Mouse (Mus musculus) embryonic facial prominence, embryonic 13.5 days (tissue): Measurements from ENCODE around the gene Phc2. TPM values are rescaled to one million over a fixed set of nuclear protein-coding genes. Genes with fewer than 3 reads are reported as not detected.

Experiments used
- ATAC-seq: fragments of 200-750 bp; cut with Nextera tagmentation; 2 replicates; pipeline ENCODE4 v1.8.0; 2017; ENCODE audit warnings: low read depth; ENCODE audit not compliant: insufficient number of reproducible peaks, insufficient read depth, low FRiP score, low TSS enrichment
- H3K27ac ChIP-seq: fragments of 300-500 bp; sonication (generic); 2 replicates; pipeline ENCODE4 v1.5.1; 2015; ENCODE audit warnings: moderate library complexity, mild to moderate bottlenecking, inconsistent platforms
- H3K27me3 ChIP-seq: fragments of 300-500 bp; sonication (generic); 2 replicates; pipeline ENCODE4 v1.6.1; 2015; ENCODE audit warnings: mild to moderate bottlenecking, inconsistent platforms
- H3K36me3 ChIP-seq: fragments of 300-500 bp; sonication (generic); 2 replicates; pipeline ENCODE4 v1.6.1; 2015; ENCODE audit warnings: mild to moderate bottlenecking, inconsistent platforms
- H3K4me1 ChIP-seq: fragments of 300-500 bp; sonication (generic); 2 replicates; pipeline ENCODE4 v1.6.1; 2015; ENCODE audit warnings: inconsistent platforms
- H3K4me2 ChIP-seq: fragments of 300-500 bp; sonication (generic); 2 replicates; pipeline ENCODE4 v1.6.1; 2015; ENCODE audit warnings: moderate library complexity, mild to moderate bottlenecking, inconsistent platforms
- H3K4me3 ChIP-seq: fragments of 300-500 bp; sonication (generic); 2 replicates; pipeline ENCODE4 v1.5.1; 2015; ENCODE audit warnings: mild to moderate bottlenecking, inconsistent platforms
- H3K9ac ChIP-seq: fragments of 300-500 bp; sonication (generic); 2 replicates; pipeline ENCODE4 v1.6.1; 2015; ENCODE audit warnings: mild to moderate bottlenecking, inconsistent platforms
- H3K9me3 ChIP-seq: fragments of 300-500 bp; sonication (generic); 2 replicates; pipeline ENCODE4 v1.6.1; 2016; ENCODE audit warnings: inconsistent platforms
- WGBS: fragments of 180-500 bp; shearing (Covaris S2); methylation state at CpG from one replicate; pipeline ENCODE4 v1.1.7; 2015; ENCODE audit warnings: mixed read lengths; 5-methylcytosine and 5-hydroxymethylcytosine counted together
- polyA plus RNA-seq: library from polyadenylated mRNA; unstranded; fragments of >200 nt; fragmentation: Nextera tagmentation; extraction: Ambion mirVana; gene quantifications from 2 replicates; pipeline ENCODE4 v1.2.1, GENCODE M21; 2015

Gene Phc2
- polyA plus RNA-seq, 1 experiment from 2014 or later: 17.8 TPM

GRCm38 (mm10) chr4:128722932-128723331, 68.4 kb downstream of the Phc2 start:
- ATAC-seq: no peak
- Histone ChIP-seq H3K27ac (no peak overlapping the region), H3K4me3 (no peak overlapping the region), H3K9ac (no peak overlapping the region), H3K4me1 (peaks cover 24% of the 10 kb centered on the region), H3K36me3 (0 out of 2 replicates have a peak, but pooled peaks cover 1% of the 10 kb centered on the region), H3K9me3 (no peaks in the 10 kb centered on the region), H3K4me2 (no peak overlapping the region), H3K27me3 (no peaks in the 10 kb centered on the region)
- 80% methylated on average over 8 of the region's 8 CpGs for WGBS

GRCm38 (mm10) chr4:128723431-128723830, 68.9 kb downstream of the Phc2 start:
- H3K4me1 ChIP-seq: peaks cover 27% of the 10 kb centered on the region
- H3K36me3 ChIP-seq: no peaks in the 10 kb centered on the region
- ATAC-seq: no peak
- no peaks in the 10 kb centered on the region for H3K9me3 ChIP-seq
- H3K9ac ChIP-seq: no peak overlapping the region
- WGBS: 81% methylated on average over 13 of the region's 13 CpGs
- no peak overlapping the region for H3K4me3 ChIP-seq
- H3K27me3 ChIP-seq: no peaks in the 10 kb centered on the region
- no peak overlapping the region for H3K4me2 ChIP-seq
- H3K27ac ChIP-seq: no peak overlapping the region

DNA sequence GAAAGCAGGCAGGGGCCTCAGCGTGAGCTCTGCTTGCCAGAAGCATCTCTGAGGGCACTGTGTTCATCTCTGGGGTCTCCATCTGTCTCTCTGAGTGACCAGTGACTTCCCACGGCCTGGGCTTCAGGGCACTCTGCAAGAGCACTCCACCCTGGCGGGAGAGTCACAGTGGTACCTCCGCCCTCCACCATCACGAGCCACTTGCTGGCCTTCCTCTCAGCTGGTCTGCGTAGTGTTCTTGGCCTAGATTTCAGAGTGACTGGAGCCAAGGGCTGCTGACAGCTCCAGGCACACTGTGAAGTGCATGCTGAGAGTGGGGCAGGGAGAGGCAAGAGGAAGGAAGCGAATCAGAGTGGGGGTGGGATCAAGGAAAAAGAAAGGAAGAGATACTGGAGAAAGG, 69.6 kb downstream of the Phc2 start:
- no peak overlapping the region for H3K27ac ChIP-seq
- 65% methylated on average over 7 of the region's 7 CpGs for WGBS
- H3K4me1 ChIP-seq: peaks cover 33% of the 10 kb centered on the region
- H3K36me3 ChIP-seq: no peaks in the 10 kb centered on the region
- no peak for ATAC-seq
- no peak overlapping the region for H3K9ac ChIP-seq
- H3K4me3 ChIP-seq: no peak overlapping the region
- H3K27me3 ChIP-seq: no peaks in the 10 kb centered on the region
- no peaks in the 10 kb centered on the region for H3K9me3 ChIP-seq
- no peak overlapping the region for H3K4me2 ChIP-seq

DNA sequence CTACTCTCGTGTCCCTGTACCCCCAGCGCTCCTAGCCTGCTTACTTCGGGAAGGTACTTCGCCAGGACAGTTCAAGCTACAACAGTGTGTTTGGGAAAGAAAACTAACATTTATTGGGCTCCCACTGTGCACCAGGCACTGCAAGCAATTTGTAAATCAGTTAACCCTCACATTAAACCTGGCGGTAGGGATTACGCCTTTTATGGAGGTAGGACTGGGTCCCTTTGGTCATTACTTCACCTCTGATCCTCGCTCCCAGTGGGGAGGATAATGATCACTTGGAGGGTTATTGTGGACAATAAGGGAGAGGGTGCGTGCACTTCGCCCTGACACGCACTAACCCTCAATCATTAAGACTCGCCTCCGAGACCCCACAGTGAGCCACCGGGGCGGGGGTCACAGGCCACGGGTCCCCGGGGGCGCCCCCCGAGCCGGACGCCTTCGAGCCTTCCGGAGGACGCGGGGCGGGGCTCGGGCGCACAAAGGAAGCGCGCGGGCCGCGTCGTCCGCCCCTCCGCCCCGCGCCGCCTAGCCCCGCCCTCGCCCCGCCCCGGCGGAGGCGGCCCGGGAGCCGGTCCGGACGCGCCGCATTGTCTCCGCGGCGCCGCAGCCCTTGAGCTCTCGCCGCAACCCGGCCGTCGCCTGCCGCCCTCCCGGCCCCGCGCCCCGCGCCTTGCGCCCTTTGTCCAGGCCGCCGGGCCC, 72.7 kb downstream of the Phc2 start:
- peaks cover 8% of the 10 kb centered on the region for H3K36me3 ChIP-seq
- H3K4me1 ChIP-seq: peaks cover 41% of the 10 kb centered on the region
- peak; percentile 89 for ATAC-seq
- no peaks in the 10 kb centered on the region for H3K27me3 ChIP-seq
- peak overlapping the region; percentile 94 for H3K4me2 ChIP-seq
- peak overlapping the region; percentile 99 for H3K4me3 ChIP-seq
- peak overlapping the region; percentile 94 for H3K27ac ChIP-seq
- no peaks in the 10 kb centered on the region for H3K9me3 ChIP-seq
- H3K9ac ChIP-seq: peak overlapping the region; percentile 100
- WGBS: 2% methylated on average over 44 of the region's 68 CpGs

DNA sequence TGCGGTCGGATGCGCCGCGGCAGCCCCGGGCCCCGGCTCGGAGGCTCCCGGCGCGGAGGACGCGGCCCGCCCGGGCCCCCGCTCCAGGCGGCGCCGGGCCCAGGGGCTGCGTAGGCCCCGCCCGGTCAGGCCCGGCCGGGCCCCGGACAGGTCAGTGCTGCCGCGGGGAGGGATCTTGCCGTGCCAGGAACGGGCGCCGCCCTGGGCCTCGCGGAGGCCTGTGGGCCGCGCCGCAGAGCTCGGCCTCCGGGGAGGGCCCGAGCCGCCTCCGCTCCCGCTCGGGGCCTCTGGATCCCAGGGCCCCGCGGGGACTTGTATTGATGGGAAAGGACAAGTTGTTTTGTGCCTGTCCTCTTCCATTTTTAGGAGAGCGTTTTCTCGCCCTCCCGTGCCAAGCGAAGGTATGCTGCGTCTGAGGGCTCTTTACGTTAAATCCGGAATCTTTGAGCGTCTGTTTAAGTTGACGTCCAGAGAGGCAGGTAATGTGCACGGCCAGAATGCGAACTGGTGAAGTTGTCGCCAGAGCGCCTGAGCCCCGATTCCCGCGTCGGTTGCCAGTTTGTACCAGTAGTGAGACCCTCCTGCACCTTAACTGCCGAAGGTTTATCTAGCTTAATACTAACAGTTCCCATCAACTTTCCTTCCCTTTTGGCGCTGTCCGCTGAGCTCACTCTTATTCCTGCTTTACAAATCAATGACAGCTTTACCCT, 73.4 kb downstream of the Phc2 start:
- peaks cover 8% of the 10 kb centered on the region for H3K36me3 ChIP-seq
- under 1% methylated on average over 60 of the region's 65 CpGs for WGBS
- H3K4me3 ChIP-seq: peak overlapping the region; percentile 99
- no peaks in the 10 kb centered on the region for H3K9me3 ChIP-seq
- H3K27ac ChIP-seq: peak overlapping the region; percentile 94
- H3K4me2 ChIP-seq: peak overlapping the region; percentile 94
- peak overlapping the region; percentile 100 for H3K9ac ChIP-seq
- no peaks in the 10 kb centered on the region for H3K27me3 ChIP-seq
- ATAC-seq: peak; percentile 52
- H3K4me1 ChIP-seq: peaks cover 47% of the 10 kb centered on the region

DNA sequence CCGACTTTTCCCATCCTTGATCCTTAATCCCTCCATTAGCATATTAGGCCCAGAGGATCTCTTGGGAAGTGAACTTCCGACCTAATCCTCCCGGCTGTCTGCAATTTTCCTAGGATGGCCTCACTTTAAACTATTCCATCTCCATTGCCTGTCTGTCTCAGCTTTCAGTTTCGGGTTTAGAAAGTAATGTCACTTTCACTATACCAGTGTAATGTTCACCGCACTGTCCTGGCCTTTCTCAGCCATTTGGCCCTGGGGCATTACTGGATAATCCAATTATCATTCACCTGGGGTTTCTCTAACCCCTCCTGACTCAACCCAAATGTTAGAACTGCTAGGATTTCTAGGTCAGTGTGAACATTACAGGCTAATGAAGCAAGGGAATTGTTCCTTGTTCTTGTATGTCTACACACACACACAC, 73.9 kb downstream of the Phc2 start:
- peak overlapping the region; percentile 100 for H3K9ac ChIP-seq
- ATAC-seq: no peak
- H3K4me1 ChIP-seq: peaks cover 53% of the 10 kb centered on the region
- peak overlapping the region; percentile 94 for H3K4me2 ChIP-seq
- peak overlapping the region; percentile 99 for H3K4me3 ChIP-seq
- no peaks in the 10 kb centered on the region for H3K27me3 ChIP-seq
- no peaks in the 10 kb centered on the region for H3K9me3 ChIP-seq
- peaks cover 8% of the 10 kb centered on the region for H3K36me3 ChIP-seq
- peak overlapping the region; percentile 94 for H3K27ac ChIP-seq
- 1% methylated on average over 5 of the region's 5 CpGs for WGBS

DNA sequence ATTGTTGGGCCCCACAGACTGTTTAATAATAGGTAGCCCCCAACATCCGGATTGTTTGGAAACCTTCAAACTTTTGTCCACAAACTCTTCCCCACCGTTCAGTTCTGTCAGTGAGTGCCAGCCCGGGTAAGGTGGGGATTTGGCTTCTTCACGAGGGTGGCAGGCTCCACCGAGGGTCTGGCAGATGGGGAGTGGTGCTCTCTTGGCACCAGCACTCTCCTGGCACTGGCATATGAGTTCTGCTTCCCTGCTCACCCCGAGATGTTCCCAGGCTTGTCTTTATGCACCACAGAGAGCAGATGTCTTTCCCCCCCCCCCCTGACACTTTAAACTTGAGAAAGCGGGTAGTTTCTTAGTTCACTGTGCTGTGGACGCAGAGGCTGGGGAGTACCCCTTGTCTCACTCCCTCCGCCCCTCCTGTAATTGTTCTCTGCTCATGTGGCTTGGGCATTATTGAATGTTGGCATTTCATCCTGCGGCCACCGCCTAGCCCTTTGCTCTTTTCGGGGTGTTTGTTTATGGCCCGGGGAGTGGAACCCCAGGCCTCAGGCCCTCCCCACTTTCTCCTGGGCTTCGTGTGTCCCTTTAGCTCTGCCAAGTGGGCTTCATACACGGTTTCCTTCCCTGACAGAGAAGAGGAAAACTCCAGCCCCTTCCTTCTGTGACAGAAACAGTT, 74.7 kb downstream of the Phc2 start:
- Histone ChIP-seq H3K27ac (peak overlapping the region; percentile 94), H3K4me1 (peaks cover 60% of the 10 kb centered on the region), H3K9ac (peak overlapping the region; percentile 100), H3K36me3 (peaks cover 8% of the 10 kb centered on the region), H3K27me3 (no peaks in the 10 kb centered on the region), H3K4me2 (peak overlapping the region; percentile 94), H3K9me3 (no peaks in the 10 kb centered on the region), H3K4me3 (peak overlapping the region; percentile 99)
- no peak for ATAC-seq
- WGBS: 9% methylated on average over 15 of the region's 15 CpGs

DNA sequence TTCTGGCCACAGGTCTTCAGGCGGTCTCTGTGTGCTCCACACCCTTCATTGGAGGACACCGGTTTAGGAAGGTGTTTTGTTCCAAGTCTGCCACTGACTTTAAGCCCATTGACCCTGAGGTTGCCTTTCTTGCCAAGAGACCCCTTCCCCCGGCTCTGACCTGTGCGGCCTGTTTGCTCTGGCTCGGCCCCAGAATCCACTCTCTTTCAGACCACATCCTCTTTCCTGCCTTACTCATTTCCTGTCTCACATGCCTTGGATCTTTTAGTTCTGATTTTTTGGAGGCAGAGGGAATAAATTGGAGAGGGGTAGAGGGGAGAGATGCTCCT, 75.2 kb downstream of the Phc2 start:
- Histone ChIP-seq H3K9me3 (no peaks in the 10 kb centered on the region), H3K4me3 (peak overlapping the region; percentile 99), H3K4me2 (peak overlapping the region; percentile 94), H3K27me3 (no peaks in the 10 kb centered on the region), H3K9ac (peak overlapping the region; percentile 100), H3K27ac (peak overlapping the region; percentile 55), H3K4me1 (peaks cover 65% of the 10 kb centered on the region), H3K36me3 (peaks cover 8% of the 10 kb centered on the region)
- 10% methylated on average over 5 of the region's 5 CpGs for WGBS
- no peak for ATAC-seq

- peak overlapping the region; percentile 99 for H3K4me3 ChIP-seq
- H3K27ac ChIP-seq: peak overlapping the region; percentile 55; the same call in 1 of the 2 replicates
- H3K9me3 ChIP-seq: no peaks in the 10 kb centered on the region
- peaks cover 8% of the 10 kb centered on the region for H3K36me3 ChIP-seq
- peak overlapping the region; percentile 94 for H3K4me2 ChIP-seq
- 72% methylated on average over 6 of the region's 6 CpGs for WGBS
- no peak for ATAC-seq
- H3K4me1 ChIP-seq: peaks cover 71% of the 10 kb centered on the region
- no peaks in the 10 kb centered on the region for H3K27me3 ChIP-seq
- peak overlapping the region; percentile 100; the same call in 1 of the 2 replicates for H3K9ac ChIP-seq
Observed at GRCm38 (mm10) chr4:128730271-128730670, 75.8 kb downstream of the Phc2 start.

DNA sequence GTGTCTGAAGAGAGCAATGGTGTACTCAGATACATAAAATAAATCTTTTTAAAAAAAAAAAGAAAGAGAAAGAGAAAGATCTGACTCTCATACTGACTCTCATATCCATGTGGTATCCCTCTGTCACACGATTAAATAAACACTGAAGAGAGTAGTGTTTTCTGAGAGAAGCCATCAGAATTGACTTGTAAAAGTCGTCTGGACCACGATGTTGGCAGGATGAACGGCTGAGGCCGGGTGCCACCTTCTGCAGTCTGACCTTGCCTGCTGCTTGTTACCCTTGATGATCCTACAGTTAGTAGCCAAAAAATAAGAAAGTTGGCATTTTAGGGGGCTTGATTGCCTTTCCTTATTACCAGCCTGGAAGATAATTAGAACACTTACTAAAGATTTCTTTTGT, 78.3 kb downstream of the Phc2 start:
- Histone ChIP-seq H3K4me1 (peaks cover 91% of the 10 kb centered on the region), H3K36me3 (peaks cover 8% of the 10 kb centered on the region), H3K27ac (no peak overlapping the region; the same call in 1 of the 2 replicates), H3K4me3 (no peak overlapping the region), H3K27me3 (no peaks in the 10 kb centered on the region), H3K9ac (no peak overlapping the region), H3K4me2 (no peak overlapping the region), H3K9me3 (no peaks in the 10 kb centered on the region)
- 60% methylated on average over 5 of the region's 5 CpGs for WGBS
- ATAC-seq: no peak

DNA sequence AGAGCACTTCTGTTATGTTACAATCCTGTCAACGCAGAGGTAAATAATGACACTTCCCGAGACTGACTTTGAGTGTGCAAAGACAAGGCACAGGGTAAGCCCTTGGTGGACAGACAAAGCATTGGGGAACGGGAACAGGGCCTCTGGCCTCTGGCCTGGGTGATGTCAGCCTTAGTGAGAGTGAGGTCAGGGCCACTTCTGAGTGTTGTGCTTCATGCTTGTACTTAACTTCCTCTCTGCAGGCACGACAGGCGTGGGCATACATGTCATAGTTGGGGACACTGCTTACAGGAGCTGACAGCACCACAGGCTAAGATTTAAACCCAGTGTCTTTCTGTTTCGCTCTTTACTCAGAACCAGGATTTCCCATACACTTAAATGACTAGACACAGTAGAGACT, 79.0 kb downstream of the Phc2 start:
- ATAC-seq: no peak
- Histone ChIP-seq H3K4me3 (no peak overlapping the region), H3K9ac (peak overlapping the region; percentile 37; the same call in 1 of the 2 replicates), H3K27me3 (no peaks in the 10 kb centered on the region), H3K36me3 (peaks cover 8% of the 10 kb centered on the region), H3K9me3 (no peaks in the 10 kb centered on the region), H3K27ac (0 out of 2 replicates have a peak overlapping the region, but pooled peaks have one; percentile 91), H3K4me1 (peaks cover 95% of the 10 kb centered on the region), H3K4me2 (0 out of 2 replicates have a peak overlapping the region, but pooled peaks have one; percentile 17)
- WGBS: 51% methylated on average over 6 of the region's 6 CpGs
